Mouse (Mus musculus): Measurements from ENCODE around the gene Htra3.

DNA sequence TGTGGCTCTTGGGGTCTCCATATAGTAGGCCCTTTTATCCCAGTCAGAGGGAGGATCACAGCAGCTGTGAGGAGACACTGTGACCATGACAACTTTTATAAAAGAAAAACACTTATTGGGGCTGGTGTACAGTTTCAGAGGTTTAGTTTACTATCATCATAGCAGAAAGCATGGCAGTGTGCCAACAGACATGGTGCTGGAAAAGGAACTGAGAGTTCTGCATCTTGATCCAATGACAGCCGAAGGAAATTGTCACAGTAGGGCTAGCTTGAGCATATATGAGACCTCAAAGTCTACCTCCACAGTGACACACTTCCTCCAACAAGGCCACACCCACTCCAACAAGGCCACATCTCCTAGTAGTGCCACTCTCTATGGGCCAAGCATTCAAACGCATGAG is 9.3 kb upstream of the Htra3 start:
- TF ChIP-seq EP300 (IDR thresholded peaks at IDR 0.05; ENCODE audit: low read depth) (no peak), CTCF (IDR thresholded peaks at IDR 0.05; ENCODE audit: low read depth) (no peak)

Data from liver, postnatal 0 days (tissue).